8 mouse cellular contexts compared by ENCODE assay signal in the genomic region with DNA sequence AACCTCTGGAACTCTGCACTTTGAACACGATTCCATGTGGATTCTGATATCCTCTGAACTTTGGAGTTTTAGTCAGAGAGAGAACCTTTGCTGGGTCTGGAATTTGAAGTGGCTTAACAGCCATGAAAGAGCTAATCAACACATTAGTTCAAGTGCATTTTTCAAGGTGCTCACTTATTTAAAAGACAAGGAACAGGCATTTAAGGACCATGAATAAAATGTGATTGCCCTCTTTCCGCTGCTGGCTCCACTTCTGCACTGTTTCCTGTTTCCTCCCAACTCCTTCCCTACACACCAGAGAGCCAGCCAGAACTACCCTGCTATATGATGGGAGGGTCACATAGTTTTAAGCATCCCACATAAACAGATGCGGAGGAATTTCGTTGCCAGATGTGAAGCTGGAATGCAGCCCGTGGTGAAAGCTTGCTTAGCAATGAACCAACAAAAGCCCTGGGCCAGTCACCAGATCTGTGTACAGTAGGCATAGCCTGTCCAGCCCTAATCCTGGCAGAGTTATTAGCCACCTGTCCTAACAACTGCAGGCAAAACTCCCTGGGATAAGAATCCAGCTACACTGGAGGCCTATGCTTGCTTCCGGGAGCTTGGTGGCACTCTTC. TPM values are rescaled to one million over a fixed set of nuclear protein-coding genes. Genes with fewer than 3 reads are reported as not detected.
DNase-seq lines count a peak whose midpoint lies in the region; ATAC-seq and TF ChIP-seq lines count a peak whose summit lies in the region.
"Had no signal": no experiment of that assay in that cellular context is flagged by ENCODE, and none has a peak within 500 bp of the region (broad histone marks: within the 10 kb centered on the region; RNA-seq: fewer than 3 reads in every experiment).

No protein-coding gene starts in this region.

- H3K4me1 ChIP-seq in midbrain, postnatal 0 days (ENCODE audit: insufficient read depth, low read length), result peaks cover 8% of the 10 kb centered on the region; the same call in 1 of the 2 replicates
- peaks cover 20% of the 10 kb centered on the region for H3K4me1 ChIP-seq in midbrain, embryonic 15.5 days
- peaks cover 22% of the 10 kb centered on the region for H3K4me1 ChIP-seq in limb, embryonic 12.5 days (replicated peaks)

- H3K27ac ChIP-seq in midbrain, postnatal 0 days (ENCODE audit: low read depth, low read length), result no peak overlapping the region
- H3K27ac ChIP-seq in midbrain, embryonic 15.5 days, result no peak overlapping the region
- H3K27ac ChIP-seq in limb, embryonic 12.5 days, result 0 out of 2 replicates have a peak overlapping the region, but pooled peaks have one; percentile 32
- H3K27ac ChIP-seq: macrophage had no signal

- no peak for TF ChIP-seq CTCF in midbrain, postnatal 0 days (IDR thresholded peaks at IDR 0.05)

- DNase-seq in midbrain, postnatal 0 days (ENCODE audit: low spot score), result peak; percentile 4
- DNase-seq in forelimb bud, embryonic 11.5 days (ENCODE audit: low read depth, low spot score), result peak; percentile 66
- DNase-seq in right cerebral cortex, postnatal 14 days, result no peak
- DNase-seq in spleen, adult 18-20 months, result no peak
- DNase-seq in layer of hippocampus, postnatal 10 days (ENCODE audit: low spot score in 2 of 2), result no peak

- peaks cover 6% of the 10 kb centered on the region; the same call in 1 of the 2 replicates for H3K36me3 ChIP-seq in midbrain, postnatal 0 days (ENCODE audit: insufficient read depth, low read length)
- 0 out of 2 replicates have a peak, but pooled peaks cover 6% of the 10 kb centered on the region for H3K36me3 ChIP-seq in midbrain, embryonic 15.5 days (replicated peaks)
- peaks cover 75% of the 10 kb centered on the region for H3K36me3 ChIP-seq in limb, embryonic 12.5 days

- ATAC-seq in midbrain, postnatal 0 days (ENCODE audit: low FRiP score), result no peak
- no peak for ATAC-seq in midbrain, embryonic 15.5 days (replicated peaks)
- ATAC-seq in limb, embryonic 12.5 days (ENCODE audit: insufficient number of reproducible peaks, insufficient read depth, low FRiP score, low TSS enrichment, low read depth), result peak; percentile 74; the same call in 1 of the 2 replicates

- H3K27me3 ChIP-seq in midbrain, postnatal 0 days (ENCODE audit: insufficient read depth, low read length), result no peaks in the 10 kb centered on the region
- no peaks in the 10 kb centered on the region for H3K27me3 ChIP-seq in midbrain, embryonic 15.5 days (replicated peaks)
- no peaks in the 10 kb centered on the region for H3K27me3 ChIP-seq in limb, embryonic 12.5 days

- H3K4me2 ChIP-seq in midbrain, postnatal 0 days (ENCODE audit: low read depth, low read length, poor library complexity, severe bottlenecking), result no peak overlapping the region
- no peak overlapping the region for H3K4me2 ChIP-seq in midbrain, embryonic 15.5 days
- H3K4me2 ChIP-seq in limb, embryonic 12.5 days, result peak overlapping the region; percentile 15; the same call in 1 of the 2 replicates

- H3K9me3 ChIP-seq in midbrain, postnatal 0 days (ENCODE audit: low read length), result no peaks in the 10 kb centered on the region
- no peaks in the 10 kb centered on the region for H3K9me3 ChIP-seq in midbrain, embryonic 15.5 days
- no peaks in the 10 kb centered on the region for H3K9me3 ChIP-seq in limb, embryonic 12.5 days

- 83% methylated on average over 6 of the region's 6 CpGs for WGBS in midbrain, postnatal 0 days
- WGBS in midbrain, embryonic 15.5 days, result 81% methylated on average over 6 of the region's 6 CpGs
- WGBS in limb, embryonic 12.5 days, result 49% methylated on average over 6 of the region's 6 CpGs

- no peak overlapping the region for H3K4me3 ChIP-seq in midbrain, postnatal 0 days (ENCODE audit: low read depth, low read length)
- H3K4me3 ChIP-seq in midbrain, embryonic 15.5 days, result no peak overlapping the region
- no peak overlapping the region for H3K4me3 ChIP-seq in limb, embryonic 12.5 days (replicated peaks)

- H3K9ac ChIP-seq in midbrain, postnatal 0 days (replicated peaks; ENCODE audit: low read length, poor library complexity, severe bottlenecking), result no peak overlapping the region
- H3K9ac ChIP-seq in midbrain, embryonic 15.5 days, result no peak overlapping the region
- no peak overlapping the region for H3K9ac ChIP-seq in limb, embryonic 12.5 days (replicated peaks)

RNA-seq across cellular contexts. Expression of a gene that starts 5.4 kb away (rescaled TPM):
- total RNA-seq in midbrain, postnatal 0 days (2014; rRNA removed), result 20.7 and 25.4 TPM in 2 replicates
- 2.9 and 3.3 TPM in 2 replicates for polyA plus RNA-seq in midbrain, postnatal 0 days (2015; fragmentation: Nextera tagmentation; extraction: Ambion mirVana)
- polyA plus RNA-seq in midbrain, embryonic 15.5 days (2015; fragmentation: Nextera tagmentation; extraction: Ambion mirVana), result 3.3 and 4.3 TPM in 2 replicates
- polyA plus RNA-seq in limb, embryonic 12.5 days (2016; fragmentation: Nextera tagmentation; extraction: Ambion mirVana), result 3.4 and 3.5 TPM in 2 replicates
- total RNA-seq in layer of hippocampus, postnatal 10 days (2021), result 10 to 100 TPM; 55.0 to 58.0 TPM

RNA-seq across cellular contexts. Expression of a gene that starts 20.2 kb away (rescaled TPM):
- total RNA-seq in midbrain, postnatal 0 days (2014; rRNA removed), result 7.7 and 9.3 TPM in 2 replicates
- polyA plus RNA-seq in midbrain, postnatal 0 days (2015; fragmentation: Nextera tagmentation; extraction: Ambion mirVana), result 7.8 and 7.9 TPM in 2 replicates
- 19.7 and 21.5 TPM in 2 replicates for polyA plus RNA-seq in midbrain, embryonic 15.5 days (2015; fragmentation: Nextera tagmentation; extraction: Ambion mirVana)
- polyA plus RNA-seq in limb, embryonic 12.5 days (2016; fragmentation: Nextera tagmentation; extraction: Ambion mirVana), result 139 and 140 TPM in 2 replicates
- 1 to 10 TPM; 7.2 to 7.5 TPM for total RNA-seq in layer of hippocampus, postnatal 10 days (2021)

Comparison
In these comparisons a context has a peak if more than half of its experiments do, and no peak if none do; other contexts are left out.
1. DNase-seq: peak in midbrain, postnatal 0 days (single experiment) and forelimb bud, embryonic 11.5 days (single experiment); none in right cerebral cortex, postnatal 14 days (single experiment), spleen, adult 18-20 months (0 of 2) and layer of hippocampus, postnatal 10 days (0 of 2).